Mouse (Mus musculus): ENCODE measurements around the gene Kcnj14. TPM values are rescaled to one million over a fixed set of nuclear protein-coding genes. Genes with fewer than 3 reads are reported as not detected.
A peak's percentile ranks its signal among the peaks of the same experiment; 100 is the strongest.

The Kcnj14 gene
- polyA plus RNA-seq, 1 experiment: 0.05 TPM

DNA sequence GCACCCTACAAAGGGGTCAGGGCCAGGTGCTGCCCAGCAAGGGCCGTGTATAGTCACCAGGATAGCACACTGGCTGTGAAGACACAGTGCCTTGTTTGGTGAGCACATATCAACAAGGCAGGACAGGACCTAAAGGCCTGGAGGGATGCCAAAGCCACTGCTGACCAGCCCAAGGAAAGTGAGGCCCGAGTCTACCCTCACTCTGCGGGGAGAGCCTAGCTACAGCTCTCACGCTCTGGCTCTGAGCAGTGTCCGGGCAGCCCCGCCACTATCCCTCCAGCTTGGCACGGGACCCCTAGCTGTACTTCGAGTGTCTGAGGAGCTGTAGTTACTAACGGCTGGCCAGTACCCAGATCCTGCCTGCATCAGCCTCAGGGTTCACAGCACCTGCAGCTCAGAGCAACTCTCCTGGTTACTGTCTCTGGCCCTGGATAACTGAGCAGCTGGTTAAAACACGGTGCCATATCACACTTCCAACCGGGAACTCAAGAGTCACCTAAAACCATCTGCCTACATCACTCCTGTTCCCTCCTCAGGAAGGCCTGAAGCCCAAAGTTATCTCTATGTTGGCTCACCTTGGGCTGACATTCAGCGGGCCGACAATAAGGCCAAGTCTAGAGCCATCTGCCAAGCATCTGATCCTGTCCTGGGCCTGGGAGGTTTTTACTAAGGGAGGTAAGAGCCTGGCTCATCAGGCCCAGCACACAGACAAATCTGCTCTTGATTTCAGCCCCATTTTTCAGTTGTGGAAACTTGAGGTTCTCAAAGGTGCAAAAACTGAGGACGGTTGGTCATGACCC lies 15.1 kb downstream of the Kcnj14 start:
- H3K4me2 ChIP-seq (ENCODE audit: low read depth): no peak overlapping the region
- no peaks in the 10 kb centered on the region for H3K27me3 ChIP-seq (ENCODE audit: control insufficient read depth, insufficient read depth, insufficient read length)
- peaks cover 19% of the 10 kb centered on the region for H3K79me2 ChIP-seq (ENCODE audit: control insufficient read depth, insufficient read depth)
- TF ChIP-seq POLR2A (IDR thresholded peaks at IDR 0.05; ENCODE audit: insufficient read length, low read depth) (no peak), TCF12 (IDR thresholded peaks at IDR 0.05; ENCODE audit: insufficient read depth, poor library complexity, severe bottlenecking) (no peak), USF1 (IDR thresholded peaks at IDR 0.05; ENCODE audit: low read depth) (no peak), REST (IDR thresholded peaks at IDR 0.05; ENCODE audit: insufficient read depth, insufficient read length) (no peak), MYOD1 (IDR thresholded peaks at IDR 0.05; ENCODE audit: control insufficient read depth in 1 of 3, insufficient read length in 2 of 3, low read depth in 2 of 3) (no peak), MAX (IDR thresholded peaks at IDR 0.05; ENCODE audit: low read depth) (no peak), TCF3 (IDR thresholded peaks at IDR 0.05; ENCODE audit: insufficient read length, low read depth) (no peak), MYOG (IDR thresholded peaks at IDR 0.05; ENCODE audit: control insufficient read depth in 1 of 3, insufficient read depth in 1 of 3, insufficient read length in 2 of 3, low read depth in 2 of 3) (no peak), CEBPB (IDR thresholded peaks at IDR 0.05; ENCODE audit: insufficient read depth, poor library complexity, severe bottlenecking) (no peak), E2F4 (IDR thresholded peaks at IDR 0.05; ENCODE audit: insufficient read depth) (no peak), SRF (IDR thresholded peaks at IDR 0.05; ENCODE audit: control insufficient read depth, insufficient read length, low read depth) (no peak), POLR2AphosphoS2 (IDR thresholded peaks at IDR 0.05; ENCODE audit: insufficient read length, low read depth) (no peak)
- H3ac ChIP-seq (ENCODE audit: control insufficient read depth, insufficient read length): no peak overlapping the region
- H3K36me3 ChIP-seq (ENCODE audit: control insufficient read depth, insufficient read depth): peaks cover 27% of the 10 kb centered on the region
- no peak overlapping the region for H3K4me3 ChIP-seq

DNA sequence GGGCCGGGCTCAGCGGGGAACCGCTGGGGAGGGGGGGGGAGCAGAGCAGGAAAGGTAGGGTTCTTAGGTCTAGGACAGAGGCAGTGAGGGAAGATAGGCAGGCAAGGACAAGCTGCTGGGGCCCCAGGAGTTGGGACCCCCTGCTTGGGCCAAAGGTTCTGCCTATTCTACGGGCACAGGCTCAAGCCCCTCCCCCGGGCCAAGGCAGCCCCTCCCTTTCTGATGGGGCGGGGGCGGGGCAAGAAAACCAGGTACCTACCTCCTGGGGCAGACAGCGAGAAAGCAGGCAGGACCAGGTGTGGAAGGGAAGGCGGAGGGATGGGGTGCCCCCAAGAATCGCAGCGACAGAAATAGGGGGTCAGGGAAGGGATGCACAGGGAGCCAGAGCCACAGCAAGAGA lies 16.1 kb downstream of the Kcnj14 start:
- Histone ChIP-seq H3K79me2 (ENCODE audit: control insufficient read depth, insufficient read depth) (peaks cover 17% of the 10 kb centered on the region), H3ac (ENCODE audit: control insufficient read depth, insufficient read length) (no peak overlapping the region), H3K27me3 (ENCODE audit: control insufficient read depth, insufficient read depth, insufficient read length) (no peaks in the 10 kb centered on the region), H3K4me3 (no peak overlapping the region), H3K36me3 (ENCODE audit: control insufficient read depth, insufficient read depth) (peaks cover 27% of the 10 kb centered on the region), H3K4me2 (ENCODE audit: low read depth) (no peak overlapping the region)
- no peak for TF ChIP-seq MYOG (IDR thresholded peaks at IDR 0.05; ENCODE audit: control insufficient read depth in 1 of 3, insufficient read depth in 1 of 3, insufficient read length in 2 of 3, low read depth in 2 of 3)
- TF ChIP-seq CEBPB (IDR thresholded peaks at IDR 0.05; ENCODE audit: insufficient read depth, poor library complexity, severe bottlenecking): no peak
- no peak for TF ChIP-seq POLR2AphosphoS2 (IDR thresholded peaks at IDR 0.05; ENCODE audit: insufficient read length, low read depth)
- TF ChIP-seq MAX (IDR thresholded peaks at IDR 0.05; ENCODE audit: low read depth): no peak
- no peak for TF ChIP-seq TCF3 (IDR thresholded peaks at IDR 0.05; ENCODE audit: insufficient read length, low read depth)
- TF ChIP-seq SRF (IDR thresholded peaks at IDR 0.05; ENCODE audit: control insufficient read depth, insufficient read length, low read depth): no peak
- TF ChIP-seq E2F4 (IDR thresholded peaks at IDR 0.05; ENCODE audit: insufficient read depth): no peak
- TF ChIP-seq POLR2A (IDR thresholded peaks at IDR 0.05; ENCODE audit: insufficient read length, low read depth): no peak
- TF ChIP-seq REST (IDR thresholded peaks at IDR 0.05; ENCODE audit: insufficient read depth, insufficient read length): no peak
- TF ChIP-seq USF1 (IDR thresholded peaks at IDR 0.05; ENCODE audit: low read depth): no peak

DNA sequence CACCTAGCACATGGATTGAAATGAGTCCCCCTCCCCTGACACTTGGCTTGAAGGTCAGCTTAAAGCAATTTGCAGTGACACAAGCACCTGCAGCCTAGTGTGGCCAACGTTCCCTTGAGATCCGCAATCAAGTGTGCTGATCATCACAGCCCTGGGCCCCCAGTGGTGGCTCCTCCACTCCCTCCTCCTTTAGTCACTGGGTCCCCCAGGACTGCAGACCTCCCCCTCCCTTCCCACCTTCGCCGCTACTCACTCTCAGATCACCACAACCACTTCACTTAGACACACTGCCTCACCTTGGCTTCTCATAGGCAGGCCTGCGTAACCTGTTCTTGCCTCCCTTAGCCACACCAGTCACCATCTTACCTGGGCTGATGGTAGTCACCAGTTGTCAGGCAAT lies 18.6 kb downstream of the Kcnj14 start:
- TF ChIP-seq POLR2AphosphoS2 (IDR thresholded peaks at IDR 0.05; ENCODE audit: insufficient read length, low read depth) (peak; percentile 86), POLR2A (IDR thresholded peaks at IDR 0.05; ENCODE audit: insufficient read length, low read depth) (peak; percentile 26), E2F4 (IDR thresholded peaks at IDR 0.05; ENCODE audit: insufficient read depth) (no peak)
- H3K79me2 ChIP-seq (ENCODE audit: control insufficient read depth, insufficient read depth): no peaks in the 10 kb centered on the region
- H3K36me3 ChIP-seq (ENCODE audit: control insufficient read depth, insufficient read depth): peaks cover 17% of the 10 kb centered on the region

DNA sequence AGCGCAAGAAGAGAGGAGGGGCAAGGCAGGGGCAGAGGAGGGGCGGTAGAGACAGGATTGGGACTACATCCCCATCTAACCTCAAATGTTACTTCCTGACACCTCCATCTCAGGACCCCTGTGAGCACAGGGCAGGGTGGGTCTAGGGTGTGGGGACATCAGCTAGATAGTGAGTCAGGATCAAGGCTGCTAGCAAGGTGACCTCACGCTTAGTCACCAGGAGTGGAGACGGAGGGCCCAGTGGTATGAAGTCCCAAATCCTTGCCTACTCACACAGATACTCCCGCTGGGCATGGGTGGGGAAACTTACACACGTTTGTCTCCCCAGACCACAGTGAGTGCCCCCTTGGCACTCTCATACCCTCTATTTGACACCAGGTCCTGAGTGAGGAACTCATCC lies 22.0 kb downstream of the Kcnj14 start:
- Histone ChIP-seq H3K36me3 (ENCODE audit: control insufficient read depth, insufficient read depth) (no peaks in the 10 kb centered on the region), H3K27me3 (ENCODE audit: control insufficient read depth, insufficient read depth, insufficient read length) (peaks cover 11% of the 10 kb centered on the region), H3K4me2 (ENCODE audit: low read depth) (peak overlapping the region; percentile 18), H3K4me3 (no peak overlapping the region), H3ac (ENCODE audit: control insufficient read depth, insufficient read length) (no peak overlapping the region), H3K79me2 (ENCODE audit: control insufficient read depth, insufficient read depth) (no peaks in the 10 kb centered on the region)
- TF ChIP-seq SRF (IDR thresholded peaks at IDR 0.05; ENCODE audit: control insufficient read depth, insufficient read length, low read depth): no peak
- TF ChIP-seq POLR2AphosphoS2 (IDR thresholded peaks at IDR 0.05; ENCODE audit: insufficient read length, low read depth): no peak
- TF ChIP-seq MYOD1 (IDR thresholded peaks at IDR 0.05; ENCODE audit: control insufficient read depth in 1 of 3, insufficient read length in 2 of 3, low read depth in 2 of 3): no peak
- TF ChIP-seq MAX (IDR thresholded peaks at IDR 0.05; ENCODE audit: low read depth): no peak
- TF ChIP-seq E2F4 (IDR thresholded peaks at IDR 0.05; ENCODE audit: insufficient read depth): no peak
- TF ChIP-seq TCF12 (IDR thresholded peaks at IDR 0.05; ENCODE audit: insufficient read depth, poor library complexity, severe bottlenecking): no peak
- TF ChIP-seq MYOG (IDR thresholded peaks at IDR 0.05; ENCODE audit: control insufficient read depth in 1 of 3, insufficient read depth in 1 of 3, insufficient read length in 2 of 3, low read depth in 2 of 3): no peak
- TF ChIP-seq POLR2A (IDR thresholded peaks at IDR 0.05; ENCODE audit: insufficient read length, low read depth): no peak
- no peak for TF ChIP-seq CEBPB (IDR thresholded peaks at IDR 0.05; ENCODE audit: insufficient read depth, poor library complexity, severe bottlenecking)
- TF ChIP-seq TCF3 (IDR thresholded peaks at IDR 0.05; ENCODE audit: insufficient read length, low read depth): no peak
- TF ChIP-seq USF1 (IDR thresholded peaks at IDR 0.05; ENCODE audit: low read depth): no peak

More for the DNA sequence above, 18.6 kb downstream of the Kcnj14 start:
- no peaks in the 10 kb centered on the region for H3K27me3 ChIP-seq (ENCODE audit: control insufficient read depth, insufficient read depth, insufficient read length)
- H3K4me3 ChIP-seq: no peak overlapping the region
- no peak overlapping the region for H3K4me2 ChIP-seq (ENCODE audit: low read depth)
- H3ac ChIP-seq (ENCODE audit: control insufficient read depth, insufficient read length): no peak overlapping the region

DNA sequence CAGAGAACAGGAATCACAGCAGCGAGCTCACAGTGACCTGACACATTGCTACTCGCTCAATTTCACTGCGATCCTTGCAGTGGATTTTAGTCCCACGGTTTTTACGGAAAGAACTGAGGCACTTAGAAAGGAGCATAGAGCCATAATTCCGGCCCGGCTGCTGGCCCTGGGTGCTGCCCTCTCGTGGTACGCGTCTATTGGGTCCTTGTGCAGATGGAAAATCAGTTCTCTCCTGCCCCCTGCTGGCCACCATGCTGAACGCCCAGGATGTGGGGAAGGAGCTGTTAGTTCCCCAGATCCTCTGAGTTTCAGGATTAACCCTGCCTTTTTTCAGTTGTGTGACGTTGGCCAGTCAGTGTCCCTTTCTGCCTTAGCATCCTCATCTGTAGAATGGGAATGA lies 23.2 kb downstream of the Kcnj14 start:
- Histone ChIP-seq H3K27me3 (ENCODE audit: control insufficient read depth, insufficient read depth, insufficient read length) (peaks cover 18% of the 10 kb centered on the region), H3K4me2 (ENCODE audit: low read depth) (peak overlapping the region; percentile 97), H3K4me3 (peak overlapping the region; percentile 19), H3K79me2 (ENCODE audit: control insufficient read depth, insufficient read depth) (no peaks in the 10 kb centered on the region), H3K36me3 (ENCODE audit: control insufficient read depth, insufficient read depth) (no peaks in the 10 kb centered on the region), H3ac (ENCODE audit: control insufficient read depth, insufficient read length) (no peak overlapping the region)
- TF ChIP-seq REST (IDR thresholded peaks at IDR 0.05; ENCODE audit: insufficient read depth, insufficient read length) (no peak), POLR2A (IDR thresholded peaks at IDR 0.05; ENCODE audit: insufficient read length, low read depth) (no peak), TCF12 (IDR thresholded peaks at IDR 0.05; ENCODE audit: insufficient read depth, poor library complexity, severe bottlenecking) (no peak), E2F4 (IDR thresholded peaks at IDR 0.05; ENCODE audit: insufficient read depth) (no peak), SRF (IDR thresholded peaks at IDR 0.05; ENCODE audit: control insufficient read depth, insufficient read length, low read depth) (no peak), POLR2AphosphoS2 (IDR thresholded peaks at IDR 0.05; ENCODE audit: insufficient read length, low read depth) (no peak), USF1 (IDR thresholded peaks at IDR 0.05; ENCODE audit: low read depth) (no peak), TCF3 (IDR thresholded peaks at IDR 0.05; ENCODE audit: insufficient read length, low read depth) (no peak), MYOG (IDR thresholded peaks at IDR 0.05; ENCODE audit: control insufficient read depth in 1 of 3, insufficient read depth in 1 of 3, insufficient read length in 2 of 3, low read depth in 2 of 3) (no peak), MYOD1 (IDR thresholded peaks at IDR 0.05; ENCODE audit: control insufficient read depth in 1 of 3, insufficient read length in 2 of 3, low read depth in 2 of 3) (no peak), MAX (IDR thresholded peaks at IDR 0.05; ENCODE audit: low read depth) (no peak), CEBPB (IDR thresholded peaks at IDR 0.05; ENCODE audit: insufficient read depth, poor library complexity, severe bottlenecking) (no peak)
